Mouse (Mus musculus): ENCODE measurements around the gene Cdc14a. TPM values are rescaled to one million over a fixed set of nuclear protein-coding genes. Genes with fewer than 3 reads are reported as not detected.

The Cdc14a gene
- polyA plus RNA-seq, 2 experiments, result 1.3 to 1.8 TPM

- DNase-seq (ENCODE audit: low read depth in 3 of 3, low spot score in 3 of 3), result no peak
- Histone ChIP-seq H3K4me1 (replicated peaks; ENCODE audit: control insufficient read depth in 2 of 2, insufficient read depth in 2 of 2, low read length in 1 of 2) (no peaks in the 10 kb centered on the region), H3K4me2 (ENCODE audit: low read depth) (no peak overlapping the region), H3K36me3 (replicated peaks; ENCODE audit: control insufficient read depth, insufficient read depth, low read depth) (no peaks in the 10 kb centered on the region), H3K27ac (no peak overlapping the region), H3K27me3 (ENCODE audit: control insufficient read depth, insufficient read depth, low read length) (no peaks in the 10 kb centered on the region), H3K9ac (replicated peaks) (no peak overlapping the region), H3K4me3 (ENCODE audit: insufficient read depth in 1 of 2, low read depth in 2 of 2, low read length in 2 of 2) (no peak overlapping the region), H3K9me3 (ENCODE audit: control insufficient read depth, low read length) (no peaks in the 10 kb centered on the region)
- ATAC-seq (ENCODE audit: insufficient read depth), result no peak
- WGBS (ENCODE audit: insufficient replicate concordance), result 83% methylated on average over 6 of the region's 6 CpGs
- no peak for TF ChIP-seq EP300 (IDR thresholded peaks at IDR 0.05; ENCODE audit: low read depth)
- no peak for TF ChIP-seq CTCF (IDR thresholded peaks at IDR 0.05; ENCODE audit: low read depth)
Observed at GRCm38 (mm10) chr3:116288833-116289232, 135.0 kb downstream of the Cdc14a start.

GRCm38 (mm10) chr3:116284735-116285134 is 139.1 kb downstream of the Cdc14a start:
- Histone ChIP-seq H3K4me2 (ENCODE audit: low read depth) (no peak overlapping the region), H3K9ac (replicated peaks) (no peak overlapping the region), H3K27ac (no peak overlapping the region), H3K9me3 (ENCODE audit: control insufficient read depth, low read length) (no peaks in the 10 kb centered on the region), H3K36me3 (replicated peaks; ENCODE audit: control insufficient read depth, insufficient read depth, low read depth) (no peaks in the 10 kb centered on the region), H3K4me1 (replicated peaks; ENCODE audit: control insufficient read depth in 2 of 2, insufficient read depth in 2 of 2, low read length in 1 of 2) (no peaks in the 10 kb centered on the region), H3K4me3 (ENCODE audit: insufficient read depth in 1 of 2, low read depth in 2 of 2, low read length in 2 of 2) (no peak overlapping the region), H3K27me3 (ENCODE audit: control insufficient read depth, insufficient read depth, low read length) (no peaks in the 10 kb centered on the region)
- no peak for TF ChIP-seq EP300 (IDR thresholded peaks at IDR 0.05; ENCODE audit: low read depth)
- no peak for TF ChIP-seq CTCF (IDR thresholded peaks at IDR 0.05; ENCODE audit: low read depth)
- DNase-seq (ENCODE audit: low read depth in 3 of 3, low spot score in 3 of 3) (no peak), ATAC-seq (ENCODE audit: insufficient read depth) (no peak)
- WGBS (ENCODE audit: insufficient replicate concordance), result 77% methylated on average over 4 of the region's 4 CpGs

- H3K9me3 ChIP-seq (ENCODE audit: control insufficient read depth, low read length), result no peaks in the 10 kb centered on the region
- H3K4me3 ChIP-seq (ENCODE audit: insufficient read depth in 1 of 2, low read depth in 2 of 2, low read length in 2 of 2), result no peak overlapping the region
- 58% methylated on average over 2 of the region's 2 CpGs for WGBS (ENCODE audit: insufficient replicate concordance)
- no peaks in the 10 kb centered on the region for H3K27me3 ChIP-seq (ENCODE audit: control insufficient read depth, insufficient read depth, low read length)
- no peak overlapping the region for H3K27ac ChIP-seq
- H3K36me3 ChIP-seq (replicated peaks; ENCODE audit: control insufficient read depth, insufficient read depth, low read depth), result no peaks in the 10 kb centered on the region
- no peak for TF ChIP-seq CTCF (IDR thresholded peaks at IDR 0.05; ENCODE audit: low read depth)
- TF ChIP-seq EP300 (IDR thresholded peaks at IDR 0.05; ENCODE audit: low read depth), result no peak
- H3K4me2 ChIP-seq (ENCODE audit: low read depth), result no peak overlapping the region
- DNase-seq (ENCODE audit: low read depth in 3 of 3, low spot score in 3 of 3) (no peak), ATAC-seq (ENCODE audit: insufficient read depth) (no peak)
- H3K9ac ChIP-seq (replicated peaks), result no peak overlapping the region
- H3K4me1 ChIP-seq (replicated peaks; ENCODE audit: control insufficient read depth in 2 of 2, insufficient read depth in 2 of 2, low read length in 1 of 2), result no peaks in the 10 kb centered on the region
Observed at GRCm38 (mm10) chr3:116283996-116284395, 139.8 kb downstream of the Cdc14a start.

GRCm38 (mm10) chr3:116281663-116282062 is 142.2 kb downstream of the Cdc14a start:
- no peak for ATAC-seq (ENCODE audit: insufficient read depth)
- TF ChIP-seq CTCF (IDR thresholded peaks at IDR 0.05; ENCODE audit: low read depth) (no peak), EP300 (IDR thresholded peaks at IDR 0.05; ENCODE audit: low read depth) (no peak)
- 79% methylated on average over 6 of the region's 6 CpGs for WGBS (ENCODE audit: insufficient replicate concordance)

GRCm38 (mm10) chr3:116277146-116277545 is 146.7 kb downstream of the Cdc14a start:
- DNase-seq (ENCODE audit: low read depth in 3 of 3, low spot score in 3 of 3) (no peak), ATAC-seq (ENCODE audit: insufficient read depth) (no peak)
- Histone ChIP-seq H3K27ac (no peak overlapping the region), H3K4me3 (ENCODE audit: insufficient read depth in 1 of 2, low read depth in 2 of 2, low read length in 2 of 2) (no peak overlapping the region), H3K36me3 (replicated peaks; ENCODE audit: control insufficient read depth, insufficient read depth, low read depth) (no peaks in the 10 kb centered on the region), H3K27me3 (ENCODE audit: control insufficient read depth, insufficient read depth, low read length) (no peaks in the 10 kb centered on the region), H3K9me3 (ENCODE audit: control insufficient read depth, low read length) (no peaks in the 10 kb centered on the region), H3K4me1 (replicated peaks; ENCODE audit: control insufficient read depth in 2 of 2, insufficient read depth in 2 of 2, low read length in 1 of 2) (no peaks in the 10 kb centered on the region), H3K4me2 (ENCODE audit: low read depth) (no peak overlapping the region), H3K9ac (replicated peaks) (no peak overlapping the region)
- 76% methylated on average over 8 of the region's 8 CpGs for WGBS (ENCODE audit: insufficient replicate concordance)
- no peak for TF ChIP-seq EP300 (IDR thresholded peaks at IDR 0.05; ENCODE audit: low read depth)

More at GRCm38 (mm10) chr3:116281663-116282062, 142.2 kb downstream of the Cdc14a start:
- no peak for DNase-seq (ENCODE audit: low read depth in 3 of 3, low spot score in 3 of 3)
- Histone ChIP-seq H3K9me3 (ENCODE audit: control insufficient read depth, low read length) (no peaks in the 10 kb centered on the region), H3K4me2 (ENCODE audit: low read depth) (no peak overlapping the region), H3K36me3 (replicated peaks; ENCODE audit: control insufficient read depth, insufficient read depth, low read depth) (no peaks in the 10 kb centered on the region), H3K27me3 (ENCODE audit: control insufficient read depth, insufficient read depth, low read length) (no peaks in the 10 kb centered on the region), H3K4me3 (ENCODE audit: insufficient read depth in 1 of 2, low read depth in 2 of 2, low read length in 2 of 2) (no peak overlapping the region), H3K9ac (replicated peaks) (no peak overlapping the region), H3K27ac (no peak overlapping the region), H3K4me1 (replicated peaks; ENCODE audit: control insufficient read depth in 2 of 2, insufficient read depth in 2 of 2, low read length in 1 of 2) (no peaks in the 10 kb centered on the region)

Data from liver, embryonic 14.5 days (tissue).